In genomic region chr14:77225346-77225745, GRCm38 (mm10) we compare ENCODE assay signal across 22 mouse cellular contexts.
DNase-seq lines count a peak whose midpoint lies in the region; ATAC-seq and TF ChIP-seq lines count a peak whose summit lies in the region.
"Had no signal": no experiment of that assay in that cellular context is flagged by ENCODE, and none has a peak within 500 bp of the region (broad histone marks: within the 10 kb centered on the region; RNA-seq: fewer than 3 reads in every experiment).

No protein-coding gene starts in this region.

- no peak overlapping the region for H3K4me2 ChIP-seq in lung, embryonic 14.5 days
- H3K4me2 ChIP-seq in intestine, postnatal 0 days (replicated peaks; ENCODE audit: low read depth), result no peak overlapping the region
- H3K4me2 ChIP-seq: forebrain, embryonic 13.5 days; heart, embryonic 12.5 days; hindbrain, embryonic 15.5 days; liver, embryonic 15.5 days; midbrain, embryonic 11.5 days; neural tube, embryonic 13.5 days had no signal

- no peak for TF ChIP-seq CTCF in lung, embryonic 14.5 days (IDR thresholded peaks at IDR 0.05; ENCODE audit: low read depth)
- no peak for TF ChIP-seq CTCF in intestine, postnatal 0 days (IDR thresholded peaks at IDR 0.05; ENCODE audit: low read depth)

- H3K36me3 ChIP-seq in lung, embryonic 14.5 days (ENCODE audit: insufficient read depth), result no peaks in the 10 kb centered on the region
- no peaks in the 10 kb centered on the region for H3K36me3 ChIP-seq in intestine, postnatal 0 days (ENCODE audit: control insufficient read depth, insufficient read depth)
- H3K36me3 ChIP-seq: heart, embryonic 12.5 days; hindbrain, embryonic 15.5 days; liver, embryonic 15.5 days; neural tube, embryonic 13.5 days had no signal

- no peak overlapping the region for H3K9ac ChIP-seq in lung, embryonic 14.5 days
- no peak overlapping the region for H3K9ac ChIP-seq in intestine, postnatal 0 days (ENCODE audit: low read depth, low read length)
- H3K9ac ChIP-seq: forebrain, embryonic 13.5 days; heart, embryonic 12.5 days; hindbrain, embryonic 15.5 days; liver, embryonic 15.5 days; neural tube, embryonic 13.5 days had no signal

- peak; percentile 2 for DNase-seq in lung, embryonic 14.5 days
- DNase-seq in lung, adult 18-20 months, result no peak
- peak; percentile 36 to 54 for DNase-seq in left cerebral cortex, adult 18-20 months (ENCODE audit: low spot score in 2 of 2)
- DNase-seq in right cerebral cortex, postnatal 36 days (ENCODE audit: low spot score in 2 of 2), result peak; percentile 52 to 71
- DNase-seq in cerebellum, adult 11-12 months, result no peak
- DNase-seq: adrenal gland, postnatal 36 days; cerebellum, adult 9-11 months; gastrocnemius, adult 2 months; kidney, adult 18-20 months; kidney, postnatal 14 days; thymus, adult 2 months had no signal

- no peak for ATAC-seq in lung, embryonic 14.5 days (ENCODE audit: insufficient read depth)
- ATAC-seq in frontal cortex, adult (ENCODE audit: low TSS enrichment), result peak; percentile 97
- ATAC-seq in intestine, postnatal 0 days, result no peak
- ATAC-seq: activated CD4-positive, CD25-positive, alpha-beta regulatory T cell, adult 4 months; forebrain, embryonic 13.5 days; Patski had no signal

- H3K4me3 ChIP-seq in lung, embryonic 14.5 days (ENCODE audit: low read depth, low read length), result no peak overlapping the region
- no peak overlapping the region for H3K4me3 ChIP-seq in intestine, postnatal 0 days (ENCODE audit: low read depth, low read length)
- H3K4me3 ChIP-seq: forebrain, embryonic 13.5 days; gastrocnemius, adult 2 months; heart, embryonic 12.5 days; hindbrain, embryonic 15.5 days; liver, embryonic 15.5 days; neural tube, embryonic 13.5 days had no signal

- H3K27ac ChIP-seq in lung, embryonic 14.5 days (ENCODE audit: low read depth), result no peak overlapping the region
- H3K27ac ChIP-seq in intestine, postnatal 0 days (ENCODE audit: low read depth, low read length), result no peak overlapping the region
- H3K27ac ChIP-seq: forebrain, embryonic 13.5 days; gastrocnemius, adult 2 months; hindbrain, embryonic 15.5 days; liver, embryonic 15.5 days; macrophage; neural tube, embryonic 13.5 days had no signal

- no peaks in the 10 kb centered on the region for H3K27me3 ChIP-seq in lung, embryonic 14.5 days (ENCODE audit: insufficient read depth, low read length)
- no peaks in the 10 kb centered on the region for H3K27me3 ChIP-seq in intestine, postnatal 0 days (replicated peaks; ENCODE audit: control insufficient read depth, insufficient read depth, low read length)
- H3K27me3 ChIP-seq: forebrain, embryonic 13.5 days; heart, embryonic 12.5 days; hindbrain, embryonic 15.5 days; liver, embryonic 15.5 days; neural tube, embryonic 13.5 days; Patski had no signal

- 60% methylated on average over 10 of the region's 10 CpGs for WGBS in lung, embryonic 14.5 days
- WGBS in intestine, postnatal 0 days, result 81% methylated on average over 10 of the region's 10 CpGs

- no peaks in the 10 kb centered on the region for H3K9me3 ChIP-seq in lung, embryonic 14.5 days (ENCODE audit: low read depth, low read length)
- H3K9me3 ChIP-seq in intestine, postnatal 0 days (ENCODE audit: control insufficient read depth), result no peaks in the 10 kb centered on the region
- H3K9me3 ChIP-seq: forebrain, embryonic 13.5 days; heart, embryonic 12.5 days; hindbrain, embryonic 15.5 days; liver, embryonic 15.5 days; neural tube, embryonic 13.5 days had no signal

- H3K4me1 ChIP-seq in lung, embryonic 14.5 days (ENCODE audit: insufficient read depth), result no peaks in the 10 kb centered on the region
- H3K4me1 ChIP-seq in intestine, postnatal 0 days (replicated peaks; ENCODE audit: control insufficient read depth, insufficient read depth, low read length), result no peaks in the 10 kb centered on the region
- H3K4me1 ChIP-seq: forebrain, embryonic 13.5 days; heart, embryonic 12.5 days; hindbrain, embryonic 15.5 days; liver, embryonic 15.5 days; neural tube, embryonic 13.5 days had no signal

Comparison
In these comparisons a context has a peak if more than half of its experiments do, and no peak if none do; other contexts are left out.
1. DNase-seq: peak in lung, embryonic 14.5 days (single experiment), left cerebral cortex, adult 18-20 months (2 of 2) and right cerebral cortex, postnatal 36 days (2 of 2); none in lung, adult 18-20 months (0 of 2) and cerebellum, adult 11-12 months (single experiment).